Mouse (Mus musculus) lung, adult 2 months (tissue): ENCODE measurements around the gene Sertad3.

ENCODE experiments used
- CTCF ChIP-seq: fragments of 200-500 bp; IDR thresholded peaks from 2 replicates; pipeline ENCODE4 v1.5.1; 2011; ENCODE audit warnings: mild to moderate bottlenecking, low read length, control low read depth; ENCODE audit not compliant: insufficient read depth
- POLR2A ChIP-seq: fragments of 200-500 bp; IDR thresholded peaks from 2 replicates; pipeline ENCODE4 v1.6.1; 2011; ENCODE audit warnings: low read depth, mild to moderate bottlenecking, control low read depth, low read length, borderline replicate concordance; ENCODE audit errors: extremely low read depth

- no peak for TF ChIP-seq POLR2A
- TF ChIP-seq CTCF = no peak
Observed at GRCm38 (mm10) chr7:27429135-27429534, 44.4 kb upstream of the Sertad3 start.
